Mouse (Mus musculus) heart, embryonic 12.5 days (tissue): Measurements from ENCODE around the gene Notum. TPM values are rescaled to one million over a fixed set of nuclear protein-coding genes. Genes with fewer than 3 reads are reported as not detected.

ENCODE experiments used
- ATAC-seq: fragments of 200-750 bp; cut with Nextera tagmentation; 2 replicates; pipeline ENCODE4 v1.8.0; 2017; ENCODE audit warnings: moderate TSS enrichment, moderate library complexity; ENCODE audit not compliant: insufficient number of reproducible peaks, low FRiP score
- H3K27ac ChIP-seq: fragments of 300-500 bp; sonication (generic); 2 replicates; pipeline ENCODE4 v1.5.1; 2016; ENCODE audit warnings: mild to moderate bottlenecking, moderate library complexity; ENCODE audit not compliant: poor library complexity, severe bottlenecking
- H3K27me3 ChIP-seq: fragments of 300-500 bp; sonication (generic); replicated peaks from 2 replicates; pipeline ENCODE4 v1.6.1; 2016; ENCODE audit warnings: mild to moderate bottlenecking, moderate library complexity
- H3K36me3 ChIP-seq: fragments of 300-500 bp; sonication (generic); 2 replicates; pipeline ENCODE4 v1.6.1; 2016; ENCODE audit warnings: mild to moderate bottlenecking, moderate library complexity
- H3K4me1 ChIP-seq: fragments of 300-500 bp; sonication (generic); replicated peaks from 2 replicates; pipeline ENCODE4 v1.6.1; 2016; ENCODE audit warnings: mild to moderate bottlenecking
- H3K4me2 ChIP-seq: fragments of 300-500 bp; sonication (generic); 2 replicates; pipeline ENCODE4 v1.6.1; 2016; ENCODE audit warnings: mild to moderate bottlenecking, moderate library complexity
- H3K4me3 ChIP-seq: fragments of 300-500 bp; sonication (generic); 2 replicates; pipeline ENCODE4 v1.5.1; 2016; ENCODE audit warnings: mild to moderate bottlenecking
- H3K9ac ChIP-seq: fragments of 300-500 bp; sonication (generic); 2 replicates; pipeline ENCODE4 v1.6.1; 2016; ENCODE audit warnings: mild to moderate bottlenecking, moderate library complexity
- H3K9me3 ChIP-seq: fragments of 300-500 bp; sonication (generic); replicated peaks from 2 replicates; pipeline ENCODE4 v1.6.1; 2016; ENCODE audit warnings: mild to moderate bottlenecking, moderate library complexity
- WGBS: fragments of 180-500 bp; shearing (Covaris S2); methylation state at CpG from one replicate; pipeline ENCODE4 v1.1.7; 2016; 5-methylcytosine and 5-hydroxymethylcytosine counted together
- polyA plus RNA-seq: library from polyadenylated mRNA; unstranded; fragments of >200 nt; fragmentation: Nextera tagmentation; extraction: Ambion mirVana; gene quantifications from 2 replicates; pipeline ENCODE4 v1.2.1, GENCODE M21; 2016

Gene Notum
- polyA plus RNA-seq, 1 experiment from 2014 or later: 4.7 TPM

- Histone ChIP-seq H3K9ac (peak overlapping the region; percentile 37; the same call in 1 of the 2 replicates), H3K27me3 (no peaks in the 10 kb centered on the region), H3K4me1 (peaks cover 63% of the 10 kb centered on the region), H3K9me3 (no peaks in the 10 kb centered on the region), H3K4me3 (no peak overlapping the region), H3K36me3 (peaks cover 40% of the 10 kb centered on the region), H3K4me2 (peak overlapping the region; percentile 15; the same call in 1 of the 2 replicates), H3K27ac (peak overlapping the region; percentile 52; the same call in 1 of the 2 replicates)
- ATAC-seq: peak; percentile 38; the same call in 1 of the 2 replicates
- WGBS: 26% methylated on average over 4 of the region's 4 CpGs
Measured at GRCm38 (mm10) chr11:120695184-120695583, 34.2 kb upstream of the Notum start.

- no peak for ATAC-seq
- 84% methylated on average over 3 of the region's 3 CpGs for WGBS
- Histone ChIP-seq H3K9me3 (no peaks in the 10 kb centered on the region), H3K27me3 (no peaks in the 10 kb centered on the region), H3K27ac (no peak overlapping the region), H3K4me2 (no peak overlapping the region), H3K4me1 (peaks cover 47% of the 10 kb centered on the region), H3K9ac (no peak overlapping the region), H3K4me3 (no peak overlapping the region), H3K36me3 (peaks cover 41% of the 10 kb centered on the region)
Measured at GRCm38 (mm10) chr11:120693461-120693860, 32.5 kb upstream of the Notum start.

GRCm38 (mm10) chr11:120692471-120693011, 31.6 kb upstream of the Notum start:
- H3K4me2 ChIP-seq: no peak overlapping the region
- no peak overlapping the region for H3K4me3 ChIP-seq
- H3K9me3 ChIP-seq: no peaks in the 10 kb centered on the region
- no peak overlapping the region for H3K9ac ChIP-seq
- 90% methylated on average over 4 of the region's 4 CpGs for WGBS
- H3K36me3 ChIP-seq: peaks cover 51% of the 10 kb centered on the region
- peaks cover 38% of the 10 kb centered on the region for H3K4me1 ChIP-seq
- H3K27ac ChIP-seq: no peak overlapping the region
- H3K27me3 ChIP-seq: no peaks in the 10 kb centered on the region
- no peak for ATAC-seq

GRCm38 (mm10) chr11:120689365-120689764, 28.4 kb upstream of the Notum start:
- Histone ChIP-seq H3K27me3 (no peaks in the 10 kb centered on the region), H3K9me3 (no peaks in the 10 kb centered on the region), H3K27ac (no peak overlapping the region), H3K4me1 (peaks cover 16% of the 10 kb centered on the region; the same call in 1 of the 2 replicates), H3K4me3 (no peak overlapping the region), H3K9ac (no peak overlapping the region), H3K4me2 (no peak overlapping the region), H3K36me3 (peaks cover 66% of the 10 kb centered on the region)
- ATAC-seq: no peak
- 77% methylated on average over 3 of the region's 3 CpGs for WGBS

- Histone ChIP-seq H3K9me3 (no peaks in the 10 kb centered on the region), H3K36me3 (peaks cover 77% of the 10 kb centered on the region), H3K4me2 (no peak overlapping the region), H3K4me3 (no peak overlapping the region), H3K4me1 (peaks cover 10% of the 10 kb centered on the region; the same call in 1 of the 2 replicates), H3K27ac (no peak overlapping the region), H3K27me3 (no peaks in the 10 kb centered on the region), H3K9ac (no peak overlapping the region)
- ATAC-seq: no peak
- 88% methylated on average over 20 of the region's 20 CpGs for WGBS
Measured at GRCm38 (mm10) chr11:120686650-120687272, 25.8 kb upstream of the Notum start.

GRCm38 (mm10) chr11:120684660-120685059, 23.7 kb upstream of the Notum start:
- Histone ChIP-seq H3K4me1 (peaks cover 10% of the 10 kb centered on the region; the same call in 1 of the 2 replicates), H3K9ac (no peak overlapping the region), H3K27me3 (no peaks in the 10 kb centered on the region), H3K4me2 (no peak overlapping the region), H3K27ac (no peak overlapping the region), H3K36me3 (peaks cover 81% of the 10 kb centered on the region), H3K4me3 (no peak overlapping the region), H3K9me3 (no peaks in the 10 kb centered on the region)
- ATAC-seq: no peak
- 69% methylated on average over 2 of the region's 2 CpGs for WGBS

GRCm38 (mm10) chr11:120684086-120684485, 23.1 kb upstream of the Notum start:
- Histone ChIP-seq H3K4me2 (no peak overlapping the region), H3K4me1 (peaks cover 10% of the 10 kb centered on the region; the same call in 1 of the 2 replicates), H3K36me3 (peaks cover 79% of the 10 kb centered on the region), H3K9ac (no peak overlapping the region), H3K9me3 (no peaks in the 10 kb centered on the region), H3K4me3 (no peak overlapping the region), H3K27me3 (no peaks in the 10 kb centered on the region), H3K27ac (no peak overlapping the region)
- WGBS: 91% methylated on average over 2 of the region's 2 CpGs
- no peak for ATAC-seq

GRCm38 (mm10) chr11:120683536-120683935, 22.6 kb upstream of the Notum start:
- Histone ChIP-seq H3K4me2 (no peak overlapping the region), H3K9ac (no peak overlapping the region), H3K4me1 (peaks cover 10% of the 10 kb centered on the region; the same call in 1 of the 2 replicates), H3K36me3 (peaks cover 76% of the 10 kb centered on the region), H3K27ac (no peak overlapping the region), H3K27me3 (no peaks in the 10 kb centered on the region), H3K9me3 (no peaks in the 10 kb centered on the region), H3K4me3 (no peak overlapping the region)
- no peak for ATAC-seq
- WGBS: 83% methylated on average over 3 of the region's 3 CpGs

- no peak overlapping the region for H3K4me2 ChIP-seq
- H3K36me3 ChIP-seq: peaks cover 76% of the 10 kb centered on the region
- WGBS: 89% methylated on average over 5 of the region's 5 CpGs
- no peak overlapping the region for H3K27ac ChIP-seq
- H3K9ac ChIP-seq: no peak overlapping the region
- H3K4me1 ChIP-seq: peaks cover 10% of the 10 kb centered on the region; the same call in 1 of the 2 replicates
- no peaks in the 10 kb centered on the region for H3K9me3 ChIP-seq
- ATAC-seq: no peak
- no peak overlapping the region for H3K4me3 ChIP-seq
- H3K27me3 ChIP-seq: no peaks in the 10 kb centered on the region
Measured at GRCm38 (mm10) chr11:120682683-120683082, 21.7 kb upstream of the Notum start.

- Histone ChIP-seq H3K4me2 (no peak overlapping the region), H3K9ac (no peak overlapping the region), H3K9me3 (no peaks in the 10 kb centered on the region), H3K36me3 (peaks cover 72% of the 10 kb centered on the region), H3K27me3 (no peaks in the 10 kb centered on the region), H3K4me1 (peaks cover 14% of the 10 kb centered on the region), H3K4me3 (no peak overlapping the region), H3K27ac (no peak overlapping the region)
- ATAC-seq: 0 out of 2 replicates have a peak, but pooled peaks have one; percentile 39
- 68% methylated on average over 3 of the region's 3 CpGs for WGBS
Measured at GRCm38 (mm10) chr11:120679909-120680308, 18.9 kb upstream of the Notum start.

- 80% methylated on average over 4 of the region's 4 CpGs for WGBS
- Histone ChIP-seq H3K27ac (no peak overlapping the region), H3K36me3 (peaks cover 46% of the 10 kb centered on the region)
Measured at GRCm38 (mm10) chr11:120676951-120677350, 16.0 kb upstream of the Notum start.

More at GRCm38 (mm10) chr11:120676951-120677350, 16.0 kb upstream of the Notum start:
- no peak overlapping the region for H3K4me2 ChIP-seq
- H3K9ac ChIP-seq: 0 out of 2 replicates have a peak overlapping the region, but pooled peaks have one; percentile 33
- H3K4me3 ChIP-seq: no peak overlapping the region
- peaks cover 16% of the 10 kb centered on the region for H3K4me1 ChIP-seq
- no peak for ATAC-seq
- no peaks in the 10 kb centered on the region for H3K9me3 ChIP-seq
- H3K27me3 ChIP-seq: no peaks in the 10 kb centered on the region
